Mouse (Mus musculus) midbrain, embryonic 12.5 days (tissue): ENCODE results near the gene Agbl4. TPM values are rescaled to one million over a fixed set of nuclear protein-coding genes. Genes with fewer than 3 reads are reported as not detected.

ENCODE experiments used
- ATAC-seq: fragments of 200-750 bp; cut with Nextera tagmentation; 2 replicates; pipeline ENCODE4 v1.8.0; 2017; ENCODE audit warnings: low read depth, moderate TSS enrichment, moderate library complexity; ENCODE audit not compliant: low FRiP score
- H3K27ac ChIP-seq: fragments of 300-500 bp; sonication (generic); replicated peaks from 2 replicates; pipeline ENCODE4 v1.5.1; 2016; ENCODE audit warnings: mild to moderate bottlenecking
- H3K27me3 ChIP-seq: fragments of 300-500 bp; sonication (generic); 2 replicates; pipeline ENCODE4 v1.6.1; 2016; ENCODE audit warnings: mild to moderate bottlenecking
- H3K36me3 ChIP-seq: fragments of 300-500 bp; sonication (generic); 2 replicates; pipeline ENCODE4 v1.6.1; 2016
- H3K4me1 ChIP-seq: fragments of 300-500 bp; sonication (generic); 2 replicates; pipeline ENCODE4 v1.6.1; 2016
- H3K4me2 ChIP-seq: fragments of 300-500 bp; sonication (generic); replicated peaks from 2 replicates; pipeline ENCODE4 v1.6.1; 2016; ENCODE audit warnings: mild to moderate bottlenecking, moderate library complexity
- H3K4me3 ChIP-seq: fragments of 300-500 bp; sonication (generic); 2 replicates; pipeline ENCODE4 v1.5.1; 2016; ENCODE audit warnings: mild to moderate bottlenecking
- H3K9ac ChIP-seq: fragments of 300-500 bp; sonication (generic); replicated peaks from 2 replicates; pipeline ENCODE4 v1.6.1; 2016; ENCODE audit warnings: mild to moderate bottlenecking, moderate library complexity
- H3K9me3 ChIP-seq: fragments of 300-500 bp; sonication (generic); 2 replicates; pipeline ENCODE4 v1.6.1; 2016; ENCODE audit warnings: mild to moderate bottlenecking
- WGBS: fragments of 180-500 bp; shearing (Covaris S2); methylation state at CpG from one replicate; pipeline ENCODE4 v1.1.7; 2016; 5-methylcytosine and 5-hydroxymethylcytosine counted together
- polyA plus RNA-seq: library from polyadenylated mRNA; unstranded; fragments of >200 nt; fragmentation: Nextera tagmentation; extraction: Ambion mirVana; gene quantifications from 2 replicates; pipeline ENCODE4 v1.2.1, GENCODE M21; 2016

Agbl4 gene
- polyA plus RNA-seq, 1 experiment from 2014 or later = 0.89 TPM

DNA sequence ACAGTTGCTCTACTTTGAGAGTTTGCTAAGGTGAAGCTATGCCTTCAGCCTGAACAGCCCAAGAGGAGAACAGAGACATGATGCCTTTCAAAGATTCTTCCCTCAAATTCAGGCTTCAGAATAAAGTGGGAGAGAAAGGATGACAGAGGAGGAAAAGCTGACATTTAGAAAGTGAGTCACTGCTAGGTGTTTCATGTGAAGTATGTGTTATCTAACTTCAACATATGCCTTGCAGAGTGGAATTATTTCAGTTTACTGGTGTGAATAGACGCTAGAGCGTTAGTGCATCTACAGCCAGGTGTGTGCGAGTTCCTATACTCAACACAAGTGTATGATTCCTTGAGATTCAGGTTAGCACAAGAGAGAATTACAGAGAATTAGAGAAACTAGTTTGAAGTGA lies 244.0 kb downstream of the Agbl4 start:
- Histone ChIP-seq H3K27ac (no peak overlapping the region), H3K4me3 (no peak overlapping the region), H3K4me2 (no peak overlapping the region), H3K36me3 (no peaks in the 10 kb centered on the region), H3K4me1 (no peaks in the 10 kb centered on the region), H3K9me3 (no peaks in the 10 kb centered on the region), H3K9ac (no peak overlapping the region), H3K27me3 (no peaks in the 10 kb centered on the region)
- 97% methylated on average over 3 of the region's 3 CpGs for WGBS
- ATAC-seq = no peak

DNA sequence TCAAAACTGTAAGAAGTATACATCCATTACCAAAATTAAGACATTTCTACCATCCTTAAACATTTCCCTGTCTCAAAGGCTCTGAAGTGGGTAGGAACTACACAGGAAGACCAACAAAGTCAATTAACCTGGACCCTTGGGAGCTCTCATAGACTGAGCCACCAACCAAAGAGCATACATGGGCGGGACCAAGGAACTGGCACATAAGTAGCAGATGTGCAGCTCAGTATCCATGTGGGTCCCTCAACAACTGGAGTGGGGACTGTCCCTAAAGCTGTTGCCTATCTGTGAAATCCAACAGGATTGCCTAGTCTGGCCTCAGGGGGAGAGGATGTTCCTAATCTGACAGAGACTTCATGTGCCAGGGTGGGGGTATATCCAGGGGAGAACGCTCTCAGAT lies 265.5 kb downstream of the Agbl4 start:
- ATAC-seq = no peak
- H3K27me3 ChIP-seq = no peaks in the 10 kb centered on the region
- H3K9me3 ChIP-seq = no peaks in the 10 kb centered on the region
- H3K36me3 ChIP-seq = no peaks in the 10 kb centered on the region
- WGBS = 89% methylated on average over 2 of the region's 2 CpGs
- no peak overlapping the region for H3K4me3 ChIP-seq
- H3K9ac ChIP-seq = no peak overlapping the region
- no peaks in the 10 kb centered on the region for H3K4me1 ChIP-seq
- no peak overlapping the region for H3K4me2 ChIP-seq
- no peak overlapping the region for H3K27ac ChIP-seq

DNA sequence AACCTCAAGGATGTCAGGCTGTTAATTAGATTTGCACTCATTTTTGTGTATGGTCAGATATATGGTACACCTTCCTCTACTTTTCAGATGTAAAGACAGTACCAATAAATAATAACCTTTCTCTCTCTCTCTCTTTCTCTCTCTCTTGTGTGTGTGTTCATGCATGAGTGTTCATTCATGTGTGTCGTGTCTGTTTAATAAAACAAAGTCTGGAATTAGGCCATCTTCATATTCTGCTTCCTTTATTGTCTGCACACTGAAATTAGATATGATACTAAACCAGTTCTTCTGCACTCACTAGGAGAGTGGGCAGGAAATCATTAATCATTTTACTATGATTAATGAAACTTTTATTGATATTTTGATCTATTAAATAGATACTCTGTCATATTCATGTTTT lies 276.7 kb downstream of the Agbl4 start:
- 81% methylated on average over 1 of the region's 1 CpGs for WGBS
- Histone ChIP-seq H3K4me3 (no peak overlapping the region), H3K4me2 (no peak overlapping the region), H3K27me3 (no peaks in the 10 kb centered on the region), H3K4me1 (no peaks in the 10 kb centered on the region), H3K9me3 (no peaks in the 10 kb centered on the region), H3K36me3 (no peaks in the 10 kb centered on the region), H3K9ac (no peak overlapping the region), H3K27ac (no peak overlapping the region)
- no peak for ATAC-seq

GRCm38 (mm10) chr4:110735141-110735540 lies 337.7 kb downstream of the Agbl4 start:
- ATAC-seq = no peak
- 89% methylated on average over 1 of the region's 1 CpGs for WGBS

GRCm38 (mm10) chr4:110757941-110758340 lies 360.5 kb downstream of the Agbl4 start:
- Histone ChIP-seq H3K9ac (no peak overlapping the region), H3K4me2 (no peak overlapping the region), H3K27me3 (no peaks in the 10 kb centered on the region), H3K27ac (no peak overlapping the region), H3K4me3 (no peak overlapping the region), H3K9me3 (no peaks in the 10 kb centered on the region), H3K36me3 (no peaks in the 10 kb centered on the region), H3K4me1 (no peaks in the 10 kb centered on the region)
- WGBS = 83% methylated on average over 2 of the region's 2 CpGs
- ATAC-seq = no peak

More at GRCm38 (mm10) chr4:110735141-110735540, 337.7 kb downstream of the Agbl4 start:
- Histone ChIP-seq H3K27me3 (no peaks in the 10 kb centered on the region), H3K4me1 (no peaks in the 10 kb centered on the region), H3K9ac (no peak overlapping the region), H3K27ac (no peak overlapping the region), H3K4me3 (no peak overlapping the region), H3K4me2 (no peak overlapping the region), H3K9me3 (no peaks in the 10 kb centered on the region), H3K36me3 (no peaks in the 10 kb centered on the region)

- H3K36me3 ChIP-seq = no peaks in the 10 kb centered on the region
- no peak overlapping the region for H3K4me3 ChIP-seq
- H3K4me1 ChIP-seq = no peaks in the 10 kb centered on the region
- H3K27me3 ChIP-seq = no peaks in the 10 kb centered on the region
- no peaks in the 10 kb centered on the region for H3K9me3 ChIP-seq
- no peak overlapping the region for H3K9ac ChIP-seq
- H3K4me2 ChIP-seq = no peak overlapping the region
- no peak for ATAC-seq
- H3K27ac ChIP-seq = no peak overlapping the region
- 86% methylated on average over 4 of the region's 4 CpGs for WGBS
Measured at GRCm38 (mm10) chr4:110788596-110788995, 391.1 kb downstream of the Agbl4 start.

- Histone ChIP-seq H3K4me2 (no peak overlapping the region), H3K4me3 (no peak overlapping the region), H3K9ac (no peak overlapping the region), H3K4me1 (no peaks in the 10 kb centered on the region), H3K27ac (no peak overlapping the region), H3K36me3 (no peaks in the 10 kb centered on the region), H3K27me3 (no peaks in the 10 kb centered on the region), H3K9me3 (no peaks in the 10 kb centered on the region)
- no peak for ATAC-seq
- WGBS = 85% methylated on average over 4 of the region's 4 CpGs
Measured at GRCm38 (mm10) chr4:110799902-110800301, 402.4 kb downstream of the Agbl4 start.

DNA sequence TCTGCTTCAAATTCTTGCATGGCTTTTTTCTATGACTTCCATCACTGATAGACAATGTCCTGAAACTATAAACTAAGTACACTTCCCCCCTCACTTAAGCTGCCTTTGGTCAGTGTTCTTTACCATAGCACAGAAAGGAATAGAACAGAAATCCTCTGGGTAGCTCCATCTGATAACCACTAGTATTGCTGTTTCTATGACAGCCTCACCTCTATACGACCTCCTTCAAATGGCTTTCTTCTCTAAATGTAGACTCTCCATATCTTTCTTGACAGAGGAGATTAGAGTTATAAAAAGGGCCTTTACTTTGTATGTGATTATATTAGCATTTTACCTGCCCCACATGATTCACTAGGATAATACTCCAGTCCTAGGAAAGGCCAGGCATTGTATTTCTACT lies 413.5 kb downstream of the Agbl4 start:
- Histone ChIP-seq H3K4me1 (no peaks in the 10 kb centered on the region), H3K4me2 (no peak overlapping the region), H3K9ac (no peak overlapping the region), H3K9me3 (no peaks in the 10 kb centered on the region), H3K36me3 (no peaks in the 10 kb centered on the region), H3K27ac (no peak overlapping the region), H3K4me3 (no peak overlapping the region), H3K27me3 (no peaks in the 10 kb centered on the region)
- 76% methylated on average over 1 of the region's 1 CpGs for WGBS
- no peak for ATAC-seq

DNA sequence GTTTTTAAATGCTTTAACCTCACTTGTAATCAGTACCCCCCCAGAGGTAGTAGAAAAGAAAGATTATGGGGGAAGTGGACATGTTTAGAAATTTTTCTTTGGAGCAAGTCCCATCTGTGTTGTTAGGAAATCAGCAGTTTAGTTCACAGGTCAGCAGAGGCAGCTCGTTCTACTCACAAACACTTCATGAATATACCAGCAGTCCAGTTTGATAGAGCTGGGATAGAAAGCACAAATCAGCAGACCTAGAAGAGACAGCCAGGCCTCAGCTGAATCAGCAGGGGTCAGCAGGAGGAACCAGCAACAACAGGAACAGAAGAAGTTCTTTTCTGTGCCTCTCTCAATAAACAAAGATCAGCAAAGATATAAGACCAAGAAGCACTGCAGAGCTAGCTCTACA lies 435.3 kb downstream of the Agbl4 start:
- Histone ChIP-seq H3K4me1 (no peaks in the 10 kb centered on the region), H3K27ac (no peak overlapping the region), H3K9ac (no peak overlapping the region), H3K4me3 (no peak overlapping the region), H3K36me3 (no peaks in the 10 kb centered on the region), H3K27me3 (no peaks in the 10 kb centered on the region), H3K9me3 (no peaks in the 10 kb centered on the region), H3K4me2 (no peak overlapping the region)
- ATAC-seq = no peak
- WGBS = 58% methylated on average over 1 of the region's 1 CpGs

- H3K4me3 ChIP-seq = no peak overlapping the region
- no peak overlapping the region for H3K9ac ChIP-seq
- H3K27me3 ChIP-seq = no peaks in the 10 kb centered on the region
- no peaks in the 10 kb centered on the region for H3K9me3 ChIP-seq
- H3K4me2 ChIP-seq = no peak overlapping the region
- H3K27ac ChIP-seq = no peak overlapping the region
- ATAC-seq = no peak
- 87% methylated on average over 2 of the region's 2 CpGs for WGBS
- no peaks in the 10 kb centered on the region for H3K36me3 ChIP-seq
- no peaks in the 10 kb centered on the region for H3K4me1 ChIP-seq
Measured at GRCm38 (mm10) chr4:110879719-110880443, 482.4 kb downstream of the Agbl4 start.

GRCm38 (mm10) chr4:110916061-110916460 lies 518.6 kb downstream of the Agbl4 start:
- no peak overlapping the region for H3K27ac ChIP-seq
- H3K4me3 ChIP-seq = no peak overlapping the region
- H3K9me3 ChIP-seq = no peaks in the 10 kb centered on the region
- no peaks in the 10 kb centered on the region for H3K36me3 ChIP-seq
- ATAC-seq = no peak
- H3K9ac ChIP-seq = no peak overlapping the region
- H3K4me1 ChIP-seq = no peaks in the 10 kb centered on the region
- H3K4me2 ChIP-seq = no peak overlapping the region
- no peaks in the 10 kb centered on the region for H3K27me3 ChIP-seq

DNA sequence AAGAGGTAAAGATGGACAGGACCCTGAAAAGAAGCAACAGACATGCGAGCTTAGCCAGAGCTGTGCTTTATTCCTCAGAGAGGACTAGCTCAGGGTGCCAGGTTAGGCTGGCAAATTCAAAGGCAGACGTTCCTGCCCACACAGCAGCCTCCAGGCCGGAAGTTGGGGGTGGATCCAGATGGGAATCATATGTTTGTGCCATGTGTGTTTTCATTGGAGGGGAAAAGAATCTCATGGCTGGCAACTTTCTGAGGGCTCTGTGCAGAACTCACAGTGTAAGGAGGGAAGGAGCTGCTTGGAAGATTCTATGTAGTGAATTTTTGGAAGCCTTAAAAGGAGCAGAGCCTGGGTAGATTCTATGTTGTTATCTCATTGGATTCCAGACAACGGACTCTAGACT lies 519.1 kb downstream of the Agbl4 start:
- WGBS = 54% methylated on average over 4 of the region's 4 CpGs
- H3K4me1 ChIP-seq = no peaks in the 10 kb centered on the region
- no peak for ATAC-seq
- H3K4me3 ChIP-seq = no peak overlapping the region
- no peak overlapping the region for H3K27ac ChIP-seq
- H3K9ac ChIP-seq = no peak overlapping the region
- H3K4me2 ChIP-seq = no peak overlapping the region
- H3K36me3 ChIP-seq = no peaks in the 10 kb centered on the region
- no peaks in the 10 kb centered on the region for H3K27me3 ChIP-seq
- H3K9me3 ChIP-seq = no peaks in the 10 kb centered on the region

DNA sequence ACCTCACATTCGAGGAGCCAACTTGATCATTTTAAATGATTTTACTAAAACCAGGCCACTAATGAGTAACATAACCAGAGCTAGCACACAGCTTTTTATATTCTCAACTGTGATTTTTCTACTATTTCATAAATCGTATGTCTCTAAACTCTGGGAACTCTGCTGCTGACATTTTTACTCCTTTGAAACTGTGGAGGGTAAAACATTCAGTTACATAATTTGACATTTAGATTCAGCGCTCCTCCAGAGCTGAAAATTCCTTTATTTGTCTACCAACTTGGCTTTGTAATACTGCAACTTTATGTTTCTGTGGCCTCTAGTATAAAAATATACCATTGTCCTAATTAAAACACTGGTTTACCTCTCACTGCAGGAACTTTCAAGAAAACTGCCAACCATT lies 523.6 kb downstream of the Agbl4 start:
- no peak for ATAC-seq

More for the DNA sequence above, 523.6 kb downstream of the Agbl4 start:
- Histone ChIP-seq H3K9me3 (no peaks in the 10 kb centered on the region), H3K4me3 (no peak overlapping the region), H3K4me1 (no peaks in the 10 kb centered on the region), H3K36me3 (no peaks in the 10 kb centered on the region), H3K9ac (no peak overlapping the region), H3K4me2 (no peak overlapping the region), H3K27me3 (no peaks in the 10 kb centered on the region), H3K27ac (no peak overlapping the region)
- 91% methylated on average over 3 of the region's 3 CpGs for WGBS
